Mouse (Mus musculus) layer of hippocampus, adult 9-11 months (tissue): Measurements from ENCODE around the gene Trpc1.
A peak's percentile ranks its signal among the peaks of the same experiment; 100 is the strongest.

ENCODE experiments used
- DNase-seq: peaks from one replicate; pipeline ENCODE4 v3.0.0; 2022

The Trpc1 gene

GRCm38 (mm10) chr9:95695023-95695422 lies 55.2 kb downstream of the Trpc1 start:
- DNase-seq, result no peak

GRCm38 (mm10) chr9:95694526-95694925 lies 55.6 kb downstream of the Trpc1 start:
- DNase-seq, result no peak

GRCm38 (mm10) chr9:95693528-95694100 lies 56.6 kb downstream of the Trpc1 start:
- no peak for DNase-seq

- DNase-seq, result no peak
Observed at GRCm38 (mm10) chr9:95692823-95693222, 57.4 kb downstream of the Trpc1 start.

GRCm38 (mm10) chr9:95688064-95688463 lies 62.1 kb downstream of the Trpc1 start:
- no peak for DNase-seq

GRCm38 (mm10) chr9:95685660-95686440 lies 64.3 kb downstream of the Trpc1 start:
- no peak for DNase-seq

- no peak for DNase-seq
Observed at GRCm38 (mm10) chr9:95680691-95681090, 69.5 kb downstream of the Trpc1 start.

GRCm38 (mm10) chr9:95679966-95680365 lies 70.2 kb downstream of the Trpc1 start:
- DNase-seq, result no peak

GRCm38 (mm10) chr9:95676021-95676420 lies 74.2 kb downstream of the Trpc1 start:
- no peak for DNase-seq

- peak; percentile 47 for DNase-seq
Observed at GRCm38 (mm10) chr9:95675064-95675699, 75.0 kb downstream of the Trpc1 start.

GRCm38 (mm10) chr9:95672760-95673159 lies 77.4 kb downstream of the Trpc1 start:
- no peak for DNase-seq

- no peak for DNase-seq
Observed at GRCm38 (mm10) chr9:95672331-95672730, 77.8 kb downstream of the Trpc1 start.

- peak; percentile 22 for DNase-seq
Observed at GRCm38 (mm10) chr9:95668306-95668705, 81.9 kb downstream of the Trpc1 start.

- peak; percentile 77 for DNase-seq
Observed at GRCm38 (mm10) chr9:95667836-95668235, 82.3 kb downstream of the Trpc1 start.

GRCm38 (mm10) chr9:95665835-95666234 lies 84.3 kb downstream of the Trpc1 start:
- DNase-seq, result peak; percentile 18

GRCm38 (mm10) chr9:95664290-95664989 lies 85.7 kb downstream of the Trpc1 start:
- peak; percentile 34 for DNase-seq

GRCm38 (mm10) chr9:95657941-95658340 lies 92.2 kb downstream of the Trpc1 start:
- DNase-seq, result no peak
